Mouse (Mus musculus): ENCODE data around the gene Etv3.
"Not testable (repeated sequence)": the region's sequence is repeated elsewhere in the genome, so short reads cannot be mapped to it uniquely, and the experiment has no call there.

Etv3 gene

DNA sequence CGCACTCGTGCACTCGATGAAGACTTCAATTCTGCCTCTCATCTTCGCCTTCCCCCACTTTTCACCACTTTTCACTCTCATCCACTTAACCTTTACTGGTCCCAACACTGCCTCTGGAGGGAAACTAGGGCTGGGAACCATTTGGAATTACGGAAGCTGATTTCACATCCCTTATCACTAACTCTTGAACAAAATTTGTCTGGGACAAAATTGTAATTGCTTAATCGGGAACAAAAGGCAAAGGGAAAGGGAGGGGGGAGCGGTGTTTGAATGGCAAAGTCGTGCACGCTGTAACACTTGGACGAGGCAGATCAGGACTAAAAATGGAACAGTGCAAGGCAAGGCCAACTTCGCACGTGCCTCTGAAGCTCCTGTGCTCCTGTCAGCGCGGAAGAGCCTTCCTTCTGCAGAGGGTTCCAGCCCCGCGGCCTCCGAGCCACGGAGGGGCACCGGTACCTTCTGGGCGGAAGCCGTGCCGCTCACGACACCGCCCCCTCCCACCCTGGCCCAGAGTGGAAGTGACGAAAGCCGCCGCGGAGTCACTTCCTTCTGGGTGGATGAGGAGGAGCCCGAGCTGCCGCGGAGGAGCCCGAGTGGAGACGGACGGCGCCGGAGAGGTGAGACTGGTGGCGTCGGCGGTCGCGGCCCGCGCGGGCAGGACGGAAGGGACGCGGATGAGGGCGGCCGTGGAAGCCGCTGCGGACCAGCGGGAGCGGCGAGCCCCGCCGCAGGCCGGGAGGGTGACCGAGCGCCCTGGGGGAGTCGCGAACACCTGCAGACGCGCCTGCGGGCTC lies at the start of gene Etv3:
Etv3 (plus strand) TSS at position 365 of the 794 bp plus-strand sequence.
- DNase-seq = peak; percentile 85

DNA sequence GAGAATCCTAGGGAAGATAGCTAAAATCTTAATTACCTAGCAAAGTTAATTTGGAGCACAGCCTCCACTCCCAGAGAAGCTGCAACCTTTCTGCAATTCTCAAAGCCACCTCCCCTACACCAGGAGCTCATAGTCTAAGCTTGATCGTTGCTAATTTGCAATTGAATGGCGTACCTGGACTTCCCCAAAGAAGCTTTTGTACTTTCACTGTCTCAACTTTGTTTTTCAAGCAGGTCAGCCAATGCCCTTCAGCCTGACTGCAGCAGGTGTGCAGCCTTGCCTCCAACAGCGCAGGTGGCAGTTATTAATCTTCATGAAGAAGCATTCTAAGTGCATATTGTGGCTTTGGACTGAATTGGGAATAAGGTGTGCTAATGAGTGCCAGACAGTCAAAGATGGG lies 47.3 kb upstream of the Etv3 start:
- DNase-seq = not testable (repeated sequence)

DNA sequence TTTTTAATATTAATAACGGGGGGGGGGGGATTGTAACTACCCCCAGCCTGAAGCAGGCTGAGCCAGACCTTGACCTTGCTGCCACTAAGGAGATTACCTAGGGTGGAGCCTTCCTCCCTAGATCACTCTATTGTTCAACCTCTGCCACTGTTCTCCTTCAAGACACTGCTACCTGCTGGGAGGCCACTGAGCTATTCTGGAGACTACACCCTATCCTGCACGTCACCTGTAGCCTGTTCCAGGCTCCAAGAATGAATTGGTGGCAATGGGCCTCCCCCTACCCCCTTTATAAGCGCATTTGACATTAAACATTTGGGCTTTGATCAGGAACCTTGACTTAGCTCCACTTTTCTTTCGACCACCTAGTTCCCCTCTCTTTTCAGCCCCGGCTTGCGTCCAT lies 46.6 kb upstream of the Etv3 start:
- not testable (repeated sequence) for DNase-seq

GRCm38 (mm10) chr3:87479230-87479629 lies 46.0 kb upstream of the Etv3 start:
- not testable (repeated sequence) for DNase-seq

DNA sequence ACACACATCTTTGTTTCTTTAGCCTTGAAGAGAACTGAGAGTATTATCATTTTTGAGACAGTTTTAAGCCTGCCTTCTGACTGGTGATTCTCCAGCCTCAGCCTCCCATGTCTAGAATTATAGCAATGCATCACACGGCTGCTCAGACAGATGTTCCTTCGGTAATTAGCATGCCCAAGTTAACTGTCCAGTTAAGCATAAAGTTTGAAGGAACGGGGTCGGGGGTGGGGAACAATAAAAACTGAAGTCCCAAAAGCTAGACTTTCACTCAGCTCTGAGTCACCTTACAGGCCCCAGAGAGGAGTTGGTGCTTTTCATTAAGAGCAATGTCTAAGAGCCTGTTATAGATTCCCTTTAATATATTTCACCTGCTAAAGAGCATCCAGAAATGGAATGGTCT lies 37.8 kb upstream of the Etv3 start:
- no peak for DNase-seq

DNA sequence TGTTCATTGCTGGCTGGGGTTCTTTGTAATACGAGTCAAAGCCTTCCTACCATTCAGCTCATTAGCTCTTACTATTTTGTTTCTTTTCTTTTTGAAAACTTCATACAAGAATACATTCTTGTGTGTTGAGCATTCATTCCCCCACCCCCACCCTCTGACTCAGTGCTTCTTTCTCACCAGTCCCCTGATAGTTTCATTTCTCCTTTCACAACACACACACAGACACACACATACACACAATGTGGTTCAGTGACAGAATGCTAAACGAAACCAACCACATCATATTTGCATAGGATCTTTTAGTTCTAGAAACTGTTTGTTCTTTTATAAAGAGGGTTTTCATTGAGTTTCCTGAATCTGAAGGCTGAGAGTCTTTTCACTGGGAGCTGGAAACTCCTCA lies 37.3 kb upstream of the Etv3 start:
- DNase-seq = no peak

GRCm38 (mm10) chr3:87498266-87498665 lies 26.9 kb upstream of the Etv3 start:
- DNase-seq = no peak

- DNase-seq = peak; percentile 46
Observed at GRCm38 (mm10) chr3:87499072-87499471, 26.1 kb upstream of the Etv3 start.

- DNase-seq = no peak
Observed at GRCm38 (mm10) chr3:87500088-87501055, 24.8 kb upstream of the Etv3 start.

GRCm38 (mm10) chr3:87501151-87501550 lies 24.1 kb upstream of the Etv3 start:
- DNase-seq = no peak

GRCm38 (mm10) chr3:87502771-87503170 lies 22.4 kb upstream of the Etv3 start:
- no peak for DNase-seq

GRCm38 (mm10) chr3:87504330-87504729 lies 20.9 kb upstream of the Etv3 start:
- no peak for DNase-seq

GRCm38 (mm10) chr3:87504749-87505425 lies 20.3 kb upstream of the Etv3 start:
- no peak for DNase-seq

- DNase-seq = no peak
Observed at GRCm38 (mm10) chr3:87506456-87507416, 18.5 kb upstream of the Etv3 start.

- peak; percentile 88 for DNase-seq
Observed at GRCm38 (mm10) chr3:87508205-87508901, 16.9 kb upstream of the Etv3 start.

DNA sequence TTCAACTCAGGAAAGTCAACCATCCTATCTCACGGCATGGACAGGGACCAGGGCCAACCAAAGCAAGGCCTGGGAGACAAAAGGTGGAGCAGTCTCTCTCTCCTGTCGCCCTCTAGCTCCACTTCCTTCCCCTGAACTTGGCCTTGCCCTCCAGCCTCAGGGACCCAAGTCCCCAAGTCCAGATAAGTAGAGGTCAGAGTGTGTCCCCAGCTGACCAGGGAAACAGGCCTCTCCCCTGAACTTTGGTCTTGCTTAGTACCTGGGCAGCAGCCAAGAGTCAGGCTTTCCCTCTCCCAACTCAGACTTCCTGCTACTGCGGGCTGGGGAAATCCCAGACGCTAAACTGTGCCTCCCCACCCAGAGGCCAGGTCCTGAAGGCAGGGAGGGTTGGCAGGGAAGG lies 16.1 kb upstream of the Etv3 start:
- no peak for DNase-seq

GRCm38 (mm10) chr3:87510832-87511231 lies 14.4 kb upstream of the Etv3 start:
- no peak for DNase-seq

- no peak for DNase-seq
Observed at GRCm38 (mm10) chr3:87511971-87512765, 13.0 kb upstream of the Etv3 start.

GRCm38 (mm10) chr3:87515567-87516081 lies 9.6 kb upstream of the Etv3 start:
- no peak for DNase-seq

DNA sequence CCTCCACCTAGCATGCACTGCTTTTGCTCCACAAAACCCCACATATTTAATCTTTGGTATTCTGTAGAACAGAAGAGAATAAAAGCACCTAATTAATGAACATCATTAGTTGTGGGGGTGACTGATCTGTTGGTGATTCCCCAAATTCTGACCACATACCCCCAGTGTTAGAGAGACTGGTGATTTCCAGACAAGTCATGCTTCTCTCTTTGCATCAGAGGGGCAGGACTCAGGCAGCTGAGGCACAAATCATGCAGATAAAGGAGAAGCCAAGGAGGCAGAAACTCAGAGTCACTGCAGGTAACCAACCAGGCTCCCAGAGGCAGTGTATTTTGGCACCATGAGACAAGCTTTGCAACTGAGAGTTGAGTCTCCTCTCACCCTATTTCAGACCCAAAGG lies 6.8 kb upstream of the Etv3 start:
- DNase-seq = no peak
